Comparison of ENCODE assay signal across 13 mouse cellular contexts in the genomic region with DNA sequence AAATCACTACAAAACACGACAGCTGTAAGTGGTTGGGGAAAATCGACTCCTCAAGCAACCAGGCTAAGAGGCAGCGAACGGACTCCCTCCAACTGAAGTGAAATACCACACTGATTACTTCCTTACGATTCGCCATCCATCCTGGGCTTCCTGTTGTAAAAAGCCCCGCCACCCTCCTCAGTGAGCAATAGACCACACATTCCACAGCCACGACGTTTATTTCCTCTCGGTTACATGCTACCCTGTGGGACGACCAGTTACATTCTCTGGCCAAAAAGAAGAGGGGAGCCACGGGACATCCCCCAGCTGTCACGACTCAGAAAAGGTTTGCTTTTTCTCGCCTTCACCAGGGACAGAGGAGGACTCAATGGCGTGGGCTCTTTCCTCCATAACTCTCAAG. TPM values are rescaled to one million over a fixed set of nuclear protein-coding genes. Genes with fewer than 3 reads are reported as not detected.
A peak's percentile ranks its signal among the peaks of the same experiment; 100 is the strongest.
DNase-seq lines count a peak whose midpoint lies in the region; ATAC-seq and TF ChIP-seq lines count a peak whose summit lies in the region.
"Had no signal": no experiment of that assay in that cellular context is flagged by ENCODE, and none has a peak within 500 bp of the region (broad histone marks: within the 10 kb centered on the region; RNA-seq: fewer than 3 reads in every experiment).

No protein-coding gene starts in this region.

- H3K27me3 ChIP-seq in intestine, embryonic 14.5 days (replicated peaks; ENCODE audit: control insufficient read depth, insufficient read depth, low read length), result no peaks in the 10 kb centered on the region
- no peaks in the 10 kb centered on the region for H3K27me3 ChIP-seq in intestine, postnatal 0 days (replicated peaks; ENCODE audit: control insufficient read depth, insufficient read depth, low read length)
- no peaks in the 10 kb centered on the region for H3K27me3 ChIP-seq in thymus, adult 2 months (ENCODE audit: control insufficient read depth, insufficient read depth, low read length)
- no peaks in the 10 kb centered on the region for H3K27me3 ChIP-seq in stomach, embryonic 15.5 days (replicated peaks)
- H3K27me3 ChIP-seq: forebrain, embryonic 15.5 days; heart, embryonic 13.5 days had no signal

- ATAC-seq in intestine, embryonic 14.5 days (replicated peaks; ENCODE audit: low FRiP score, low TSS enrichment, low read depth), result peak; percentile 38; the same call in 1 of the 2 replicates
- no peak for ATAC-seq in intestine, postnatal 0 days
- peak; percentile 85 to 86 for ATAC-seq in hematopoietic stem cell, adult 5-6 weeks (replicated peaks in 1 of 2; ENCODE audit: insufficient read depth in 1 of 2, low FRiP score in 2 of 2, low TSS enrichment in 1 of 2, low read depth in 1 of 2, poor library complexity in 2 of 2, severe bottlenecking in 2 of 2)
- peak; percentile 12; the same call in 1 of the 2 replicates for ATAC-seq in stomach, embryonic 15.5 days (ENCODE audit: insufficient read depth, low FRiP score, low read depth)
- ATAC-seq: forebrain, embryonic 15.5 days had no signal

- H3K4me3 ChIP-seq in intestine, embryonic 14.5 days (ENCODE audit: low read depth, low read length), result no peak overlapping the region
- H3K4me3 ChIP-seq in intestine, postnatal 0 days (ENCODE audit: low read depth, low read length), result no peak overlapping the region
- H3K4me3 ChIP-seq in thymus, adult 2 months (ENCODE audit: control insufficient read depth, insufficient read depth, low read length), result no peak overlapping the region
- no peak overlapping the region for H3K4me3 ChIP-seq in stomach, embryonic 15.5 days (replicated peaks)
- H3K4me3 ChIP-seq: forebrain, embryonic 15.5 days; heart, embryonic 13.5 days had no signal

- no peaks in the 10 kb centered on the region for H3K9me3 ChIP-seq in intestine, embryonic 14.5 days (ENCODE audit: control insufficient read depth, low read length)
- no peaks in the 10 kb centered on the region for H3K9me3 ChIP-seq in intestine, postnatal 0 days (ENCODE audit: control insufficient read depth)
- no peaks in the 10 kb centered on the region for H3K9me3 ChIP-seq in stomach, embryonic 15.5 days
- H3K9me3 ChIP-seq: forebrain, embryonic 15.5 days had no signal

- 21% methylated on average over 15 of the region's 15 CpGs for WGBS in intestine, embryonic 14.5 days
- WGBS in intestine, postnatal 0 days, result 44% methylated on average over 15 of the region's 15 CpGs
- WGBS in thymus, adult 2 months, result 12% methylated on average over 15 of the region's 15 CpGs
- 30% methylated on average over 15 of the region's 15 CpGs for WGBS in stomach, embryonic 15.5 days

- peaks cover 6% of the 10 kb centered on the region; the same call in 1 of the 2 replicates for H3K4me1 ChIP-seq in intestine, embryonic 14.5 days (replicated peaks; ENCODE audit: control insufficient read depth, insufficient read depth, low read length)
- no peaks in the 10 kb centered on the region for H3K4me1 ChIP-seq in intestine, postnatal 0 days (replicated peaks; ENCODE audit: control insufficient read depth, insufficient read depth, low read length)
- peaks cover 35% of the 10 kb centered on the region for H3K4me1 ChIP-seq in thymus, adult 2 months (replicated peaks; ENCODE audit: control insufficient read depth, insufficient read depth, low read length)
- H3K4me1 ChIP-seq in stomach, embryonic 15.5 days, result 0 out of 2 replicates have a peak, but pooled peaks cover 8% of the 10 kb centered on the region
- H3K4me1 ChIP-seq: forebrain, embryonic 15.5 days had no signal

- no peak for DNase-seq in intestine, embryonic 14.5 days (ENCODE audit: low spot score)
- DNase-seq in thymus, adult 2 months, result no peak
- DNase-seq in thymus, postnatal 25 days, result no peak
- DNase-seq in layer of hippocampus, adult 18-20 months (ENCODE audit: low spot score in 2 of 2), result no peak
- DNase-seq in left cerebral cortex, postnatal 14 days (ENCODE audit: low spot score in 2 of 2), result no peak
- DNase-seq: adrenal gland, postnatal 36 days; cerebellum, adult 9-11 months had no signal

- no peak overlapping the region for H3K9ac ChIP-seq in intestine, embryonic 14.5 days (ENCODE audit: low read length)
- H3K9ac ChIP-seq in intestine, postnatal 0 days (ENCODE audit: low read depth, low read length), result no peak overlapping the region
- no peak overlapping the region for H3K9ac ChIP-seq in stomach, embryonic 15.5 days
- H3K9ac ChIP-seq: forebrain, embryonic 15.5 days; heart, embryonic 13.5 days had no signal

- peak overlapping the region; percentile 60 for H3K27ac ChIP-seq in intestine, embryonic 14.5 days (ENCODE audit: low read depth)
- H3K27ac ChIP-seq in intestine, postnatal 0 days (ENCODE audit: low read depth, low read length), result no peak overlapping the region
- peak overlapping the region; percentile 35; the same call in 1 of the 2 replicates for H3K27ac ChIP-seq in thymus, adult 2 months (ENCODE audit: control insufficient read depth, insufficient read depth, low read length)
- H3K27ac ChIP-seq in stomach, embryonic 15.5 days, result peak overlapping the region; percentile 60; the same call in 1 of the 2 replicates
- H3K27ac ChIP-seq: forebrain, embryonic 15.5 days; heart, embryonic 13.5 days had no signal

- no peak for TF ChIP-seq CTCF in intestine, postnatal 0 days (IDR thresholded peaks at IDR 0.05; ENCODE audit: low read depth)
- no peak for TF ChIP-seq CTCF in thymus, adult 2 months (IDR thresholded peaks at IDR 0.05; ENCODE audit: borderline replicate concordance, control insufficient read depth, extremely low read depth, insufficient read depth, low read length, poor library complexity)

- TF ChIP-seq POLR2A in thymus, adult 2 months (IDR thresholded peaks at IDR 0.05; ENCODE audit: control insufficient read depth, extremely low read depth, insufficient read depth, low read length, poor library complexity), result no peak

- no peak overlapping the region for H3K4me2 ChIP-seq in intestine, embryonic 14.5 days (ENCODE audit: low read length)
- H3K4me2 ChIP-seq in intestine, postnatal 0 days (replicated peaks; ENCODE audit: low read depth), result no peak overlapping the region; the same call in 1 of the 2 replicates
- no peak overlapping the region for H3K4me2 ChIP-seq in stomach, embryonic 15.5 days
- H3K4me2 ChIP-seq: forebrain, embryonic 15.5 days; heart, embryonic 13.5 days had no signal

- H3K36me3 ChIP-seq in intestine, embryonic 14.5 days (ENCODE audit: control insufficient read depth, insufficient read depth, low read length), result no peaks in the 10 kb centered on the region
- no peaks in the 10 kb centered on the region for H3K36me3 ChIP-seq in intestine, postnatal 0 days (ENCODE audit: control insufficient read depth, insufficient read depth)
- H3K36me3 ChIP-seq in thymus, adult 2 months (ENCODE audit: control insufficient read depth, insufficient read depth, low read length), result no peaks in the 10 kb centered on the region
- no peaks in the 10 kb centered on the region for H3K36me3 ChIP-seq in stomach, embryonic 15.5 days
- H3K36me3 ChIP-seq: forebrain, embryonic 15.5 days; G1E; heart, embryonic 13.5 days had no signal

- intact Hi-C loops in left cerebral cortex, postnatal 14 days (cut with DNase I), result loop anchor here (10.0 kb wide), 1 partner anchor 135 kb away; no protein-coding TSS in a partner anchor

RNA-seq across cellular contexts. Expression of gene Katnal1, which starts 20.9 kb away (rescaled TPM):
- 10.9 and 15.6 TPM in 2 replicates for polyA plus RNA-seq in intestine, embryonic 14.5 days (2014; fragmentation: Nextera tagmentation; extraction: Ambion mirVana)
- polyA plus RNA-seq in intestine, postnatal 0 days (2015; fragmentation: Nextera tagmentation; extraction: Ambion mirVana), result 2.7 and 2.9 TPM in 2 replicates
- 5.6 and 6.3 TPM in 2 replicates for polyA plus RNA-seq in thymus, adult 2 months (2012; rRNA removed)
- 13.1 and 13.6 TPM in 2 replicates for total RNA-seq in hematopoietic stem cell, adult 5-6 weeks (2017)
- 12.0 and 12.2 TPM in 2 replicates for polyA plus RNA-seq in stomach, embryonic 15.5 days (2015; fragmentation: Nextera tagmentation; extraction: Ambion mirVana)
- 10 to 100 TPM; 62.6 to 65.4 TPM for total RNA-seq in layer of hippocampus, adult 18-20 months (2021)
- 10 to 100 TPM; 55.4 to 56.9 TPM for total RNA-seq in left cerebral cortex, postnatal 14 days (2021)
- polyA plus RNA-seq: G1E had no signal

RNA-seq across cellular contexts. Expression of gene Gm42791, which starts 44.9 kb away (rescaled TPM):
- 2.2 TPM in 1 of 2 replicates, not detected in the other for polyA plus RNA-seq in intestine, embryonic 14.5 days (2014; fragmentation: Nextera tagmentation; extraction: Ambion mirVana)
- not detected in 2 replicates for polyA plus RNA-seq in intestine, postnatal 0 days (2015; fragmentation: Nextera tagmentation; extraction: Ambion mirVana)
- polyA plus RNA-seq in thymus, adult 2 months (2012; rRNA removed), result not detected in 2 replicates
- total RNA-seq in hematopoietic stem cell, adult 5-6 weeks (2017), result 0.30 TPM in 1 of 2 replicates, not detected in the other
- polyA plus RNA-seq in stomach, embryonic 15.5 days (2015; fragmentation: Nextera tagmentation; extraction: Ambion mirVana), result 0.67 and 0.80 TPM in 2 replicates
- total RNA-seq in layer of hippocampus, adult 18-20 months (2021), result 10 to 100 TPM; 32.0 to 32.9 TPM
- 10 to 100 TPM; 16.6 to 17.8 TPM for total RNA-seq in left cerebral cortex, postnatal 14 days (2021)
- total RNA-seq: G1E had no signal
- polyA plus RNA-seq: G1E had no signal
